Mouse (Mus musculus) left cerebral cortex, postnatal 4 days (tissue): ENCODE measurements around the gene Ncoa3. TPM values are rescaled to one million over a fixed set of nuclear protein-coding genes. Genes with fewer than 3 reads are reported as not detected.

Experiments used
- DNase-seq: peaks from one replicate; pipeline ENCODE4 v3.0.0-alpha.2; 2022
- intact Hi-C: fragments of 180-260 bp; cut with DNase I; formaldehyde crosslinking; loops from one replicate; pipeline ENCODE4 v1.15.1; 2025
- total RNA-seq, 2 experiments: library from RNA; stranded (reverse); gene quantifications; 2 replicates each; pipeline ENCODE4 v1.2.3; 2021

Ncoa3 gene
- total RNA-seq, 2 experiments from 2014 or later: 36.0 to 41.3 TPM

- intact Hi-C loops: no loop called here
- no peak for DNase-seq
These were observed 104.4 kb downstream of the Ncoa3 start for GRCm38 (mm10) chr2:166096834-166097233.

- intact Hi-C loops: no loop called here
- peak; percentile 37 for DNase-seq
These were observed 105.2 kb downstream of the Ncoa3 start for GRCm38 (mm10) chr2:166097443-166098291.

DNA sequence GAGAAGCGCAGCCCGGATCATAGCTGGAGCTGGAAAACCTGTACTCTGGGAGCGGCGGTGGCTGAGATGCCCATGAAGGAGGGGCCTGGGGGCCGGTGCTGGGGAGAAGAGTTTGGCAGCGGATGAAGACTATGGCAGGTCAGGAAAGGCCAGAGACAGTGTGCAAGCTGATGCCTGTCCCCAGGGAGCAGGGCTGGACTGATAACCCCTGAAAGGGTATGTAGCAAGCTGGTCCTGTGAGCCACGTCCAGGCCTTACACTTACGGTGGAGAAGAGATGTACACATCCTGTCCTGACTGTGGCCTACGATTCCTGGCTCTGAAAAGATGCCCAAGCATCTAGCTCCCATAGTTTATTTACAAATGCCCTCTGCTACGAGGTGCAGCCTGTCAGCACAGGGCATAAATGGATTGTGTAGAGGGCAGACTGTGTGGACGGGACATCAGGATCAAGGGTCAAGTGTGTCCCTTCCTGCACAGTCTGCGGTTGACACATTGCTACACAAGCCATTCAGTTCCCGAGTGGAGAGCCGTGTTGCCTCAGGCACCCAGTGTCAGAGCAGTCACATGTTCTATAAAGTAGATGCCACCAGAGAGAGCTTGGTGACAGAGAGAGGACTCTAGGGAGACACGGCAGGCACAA is 106.0 kb downstream of the Ncoa3 start:
- intact Hi-C loops: no loop called here

GRCm38 (mm10) chr2:166100309-166101262 is 108.2 kb downstream of the Ncoa3 start:
- peak; percentile 46 for DNase-seq
- intact Hi-C loops: no loop called here

More for the DNA sequence above, 106.0 kb downstream of the Ncoa3 start:
- DNase-seq: no peak

DNA sequence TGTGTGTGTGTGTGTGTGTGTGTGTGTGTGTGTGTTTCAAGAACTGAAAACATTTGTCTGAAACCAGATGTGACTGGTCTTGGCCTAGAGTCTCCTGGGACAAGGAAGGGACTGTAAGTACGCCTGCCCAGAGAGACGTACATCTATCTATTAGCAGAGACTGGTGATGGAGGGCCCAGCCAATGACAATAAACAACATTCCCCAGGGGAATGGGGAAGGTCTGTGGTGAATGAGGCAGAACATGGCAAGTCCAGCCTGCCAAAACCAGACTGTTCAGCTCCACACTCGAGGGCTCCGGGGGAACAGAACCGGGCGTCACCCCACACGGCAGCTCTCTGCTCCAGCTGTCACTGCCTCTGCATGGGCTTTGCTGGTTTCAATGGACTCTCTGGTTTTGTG is 110.5 kb downstream of the Ncoa3 start:
- intact Hi-C loops: no loop called here
- DNase-seq: no peak

DNA sequence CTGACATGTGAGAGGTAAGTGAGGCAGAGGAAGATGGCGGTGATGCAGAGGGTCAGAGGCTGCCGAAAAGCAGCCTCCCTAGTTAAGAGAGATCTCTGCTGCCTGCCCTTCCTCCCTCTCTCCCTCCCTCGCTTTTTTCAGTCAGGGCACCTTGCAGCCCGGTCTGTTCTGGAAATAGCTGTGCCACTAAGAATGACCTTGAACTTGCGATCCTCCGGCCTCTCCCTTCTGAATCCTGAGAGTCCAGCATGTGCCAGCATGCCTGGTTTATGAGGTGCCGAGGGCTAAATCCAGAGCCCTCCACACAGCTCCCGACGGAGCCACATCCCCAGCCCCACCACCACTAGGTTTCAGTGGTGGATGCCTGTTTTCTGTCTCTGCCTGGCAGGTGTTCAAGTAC is 113.5 kb downstream of the Ncoa3 start:
- intact Hi-C loops: no loop called here

GRCm38 (mm10) chr2:166106631-166107030 is 114.2 kb downstream of the Ncoa3 start:
- intact Hi-C loops: no loop called here
- DNase-seq: peak; percentile 32

More for the DNA sequence above, 113.5 kb downstream of the Ncoa3 start:
- no peak for DNase-seq

GRCm38 (mm10) chr2:166107911-166108310 is 115.5 kb downstream of the Ncoa3 start:
- no peak for DNase-seq
- intact Hi-C loops: no loop called here

GRCm38 (mm10) chr2:166108326-166108725 is 115.9 kb downstream of the Ncoa3 start:
- DNase-seq: peak; percentile 87
- intact Hi-C loops: no loop called here

- intact Hi-C loops: no loop called here
These were observed 118.3 kb downstream of the Ncoa3 start for GRCm38 (mm10) chr2:166110764-166111163.

GRCm38 (mm10) chr2:166111238-166111637 is 118.8 kb downstream of the Ncoa3 start:
- intact Hi-C loops: no loop called here
- DNase-seq: no peak

More at GRCm38 (mm10) chr2:166110764-166111163, 118.3 kb downstream of the Ncoa3 start:
- no peak for DNase-seq

DNA sequence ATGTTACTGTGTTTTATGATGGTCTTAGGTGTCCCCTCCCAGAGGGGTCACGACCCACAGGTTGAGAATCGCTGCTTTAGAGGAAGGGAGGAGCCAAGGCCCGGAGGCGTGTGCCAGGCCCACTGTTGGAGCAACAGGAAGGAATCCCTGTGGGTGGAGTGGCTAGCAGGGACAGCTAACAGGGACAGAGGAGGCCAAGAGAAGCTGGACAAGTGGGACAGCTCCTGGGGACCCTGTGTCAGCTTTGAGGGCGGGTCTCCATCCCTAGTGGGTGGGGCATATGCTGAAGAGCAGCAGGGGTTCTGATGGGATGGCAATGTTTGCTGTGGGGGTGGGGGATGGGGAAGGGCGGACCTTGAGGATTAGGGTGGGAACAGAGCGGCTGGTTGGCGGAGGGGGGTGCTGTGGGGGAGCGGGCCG is 119.4 kb downstream of the Ncoa3 start:
- intact Hi-C loops: no loop called here

GRCm38 (mm10) chr2:166112986-166113385 is 120.5 kb downstream of the Ncoa3 start:
- no peak for DNase-seq
- intact Hi-C loops: no loop called here

More for the DNA sequence above, 119.4 kb downstream of the Ncoa3 start:
- DNase-seq: no peak

DNA sequence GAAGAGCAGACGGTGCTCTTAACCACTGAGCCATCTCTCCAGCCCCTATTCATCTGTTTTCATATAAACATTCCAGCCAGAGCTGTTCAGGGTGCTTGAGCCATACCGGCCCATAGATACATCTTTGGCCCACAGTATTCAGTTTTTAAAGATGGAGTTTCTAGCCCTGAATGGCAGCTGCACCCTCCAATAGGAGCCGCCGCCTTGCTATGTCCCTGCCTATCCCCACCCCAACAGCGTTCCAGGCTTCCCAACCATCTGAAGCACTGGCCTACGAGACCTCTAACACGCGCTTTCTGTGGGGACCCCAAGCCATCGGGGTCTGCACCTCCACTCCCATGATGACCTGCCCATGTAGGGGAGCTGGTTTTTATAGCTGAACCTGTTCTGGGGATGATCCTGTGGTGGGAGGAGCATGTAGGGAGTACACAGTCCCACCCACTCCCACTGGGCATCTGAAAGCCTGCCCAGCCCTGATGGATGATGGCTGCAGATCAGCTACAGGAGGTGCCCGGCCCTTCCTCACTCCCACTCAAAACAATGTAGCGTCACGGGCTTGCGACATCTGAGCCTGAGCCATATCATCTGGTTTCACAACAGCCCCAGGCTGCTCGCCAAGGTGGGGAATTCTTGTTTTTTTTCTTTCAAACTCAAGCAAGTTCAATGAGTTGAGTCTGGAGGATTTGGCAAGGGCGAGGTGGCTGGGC is 123.3 kb downstream of the Ncoa3 start:
- DNase-seq: no peak
- intact Hi-C loops: no loop called here

- intact Hi-C loops: no loop called here
These were observed 123.8 kb downstream of the Ncoa3 start for GRCm38 (mm10) chr2:166116278-166116608.

DNA sequence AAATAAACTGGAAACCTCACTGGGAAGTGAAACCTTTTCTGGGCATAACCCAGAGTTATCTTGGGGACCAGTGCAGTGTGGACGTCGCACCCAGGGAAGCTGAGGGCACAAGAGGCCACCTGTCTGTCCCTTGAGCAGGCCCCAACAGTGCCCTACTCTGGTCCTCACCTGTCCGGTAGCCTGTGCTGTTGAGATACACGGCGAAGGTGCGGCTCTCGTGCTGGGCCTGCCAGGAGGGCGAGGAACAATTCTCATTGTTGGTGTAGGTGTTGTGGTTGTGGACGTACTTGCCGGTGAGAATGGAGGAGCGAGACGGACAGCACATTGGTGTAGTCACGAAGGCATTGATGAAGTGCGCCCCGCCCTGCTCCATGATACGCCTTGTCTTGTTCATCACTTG is 124.3 kb downstream of the Ncoa3 start:
- intact Hi-C loops: no loop called here

More at GRCm38 (mm10) chr2:166116278-166116608, 123.8 kb downstream of the Ncoa3 start:
- DNase-seq: no peak

GRCm38 (mm10) chr2:166119992-166120391 is 127.6 kb downstream of the Ncoa3 start:
- no peak for DNase-seq
- intact Hi-C loops: no loop called here

More for the DNA sequence above, 124.3 kb downstream of the Ncoa3 start:
- DNase-seq: no peak

DNA sequence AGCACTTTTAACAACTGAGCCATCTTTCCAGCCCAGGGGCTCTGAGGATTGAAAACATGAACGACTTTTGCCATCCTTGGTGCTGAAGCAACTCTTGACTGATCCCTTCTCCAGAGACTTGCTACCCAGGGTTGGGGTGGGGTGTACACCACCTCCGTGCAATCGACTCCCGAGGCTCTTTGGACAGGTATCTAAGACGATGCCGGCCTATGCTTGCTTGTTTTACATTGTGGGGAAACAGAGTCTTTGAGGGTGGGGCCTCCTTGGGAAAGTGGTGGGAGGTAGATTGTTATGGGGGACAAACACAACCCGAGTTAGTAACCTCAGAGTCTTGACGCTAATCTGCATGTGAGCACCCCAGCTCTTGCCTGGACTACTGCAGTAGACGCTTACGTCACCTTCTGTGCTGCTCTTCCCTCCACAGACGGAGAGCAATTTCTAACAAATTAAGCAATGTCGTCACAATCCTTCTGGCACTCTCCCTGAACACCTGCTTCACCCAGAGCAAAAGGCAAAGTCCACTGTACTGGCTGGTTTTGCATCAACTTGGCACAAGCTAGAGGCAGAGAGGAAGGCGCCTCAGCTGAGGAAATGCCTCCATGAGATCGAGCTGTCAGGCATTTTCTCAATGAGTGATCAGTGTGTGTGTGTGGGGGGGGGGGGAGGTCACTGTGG is 129.4 kb downstream of the Ncoa3 start:
- intact Hi-C loops: no loop called here
- no peak for DNase-seq

DNA sequence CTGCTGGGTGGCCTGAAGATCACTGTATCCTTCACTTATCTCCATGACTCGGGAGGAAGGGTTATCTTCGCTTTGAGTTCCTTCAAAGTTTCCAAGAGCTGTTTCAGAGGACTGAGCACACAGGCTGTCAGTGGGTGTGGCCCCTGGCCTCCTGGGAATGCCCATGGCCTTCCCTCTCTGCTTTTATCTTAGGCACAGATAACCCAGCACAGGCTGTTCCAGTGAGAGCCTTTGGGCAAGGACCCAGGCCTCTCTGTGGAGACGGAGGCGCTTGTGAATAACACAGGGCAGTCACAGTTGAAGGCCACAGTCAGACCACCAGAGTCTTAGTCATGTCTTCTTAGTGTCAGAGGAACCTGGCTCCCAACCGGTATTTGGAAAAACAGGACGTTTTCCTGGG is 130.3 kb downstream of the Ncoa3 start:
- DNase-seq: no peak
- intact Hi-C loops: no loop called here
